Mouse (Mus musculus): ENCODE data around the gene Gatad1. TPM values are rescaled to one million over a fixed set of nuclear protein-coding genes. Genes with fewer than 3 reads are reported as not detected.

Gatad1 gene
- polyA plus RNA-seq, 1 experiment: 103 TPM

GRCm38 (mm10) chr5:3609241-3609640 lies 47.7 kb downstream of the Gatad1 start:
- Histone ChIP-seq H3K4me3 (ENCODE audit: insufficient read depth, low read length) (no peak overlapping the region), H3K4me1 (ENCODE audit: control insufficient read depth, insufficient read depth, low read length) (no peaks in the 10 kb centered on the region), H3K27ac (ENCODE audit: insufficient read depth, low read length) (no peak overlapping the region)
- TF ChIP-seq CTCF (IDR thresholded peaks at IDR 0.05; ENCODE audit: extremely low read depth, insufficient read depth, low read length) (no peak), POLR2A (IDR thresholded peaks at IDR 0.05; ENCODE audit: extremely low read depth, insufficient read depth, low read length) (no peak)

- TF ChIP-seq POLR2A (IDR thresholded peaks at IDR 0.05; ENCODE audit: extremely low read depth, insufficient read depth, low read length) (no peak), CTCF (IDR thresholded peaks at IDR 0.05; ENCODE audit: extremely low read depth, insufficient read depth, low read length) (no peak)
- Histone ChIP-seq H3K4me1 (ENCODE audit: control insufficient read depth, insufficient read depth, low read length) (no peaks in the 10 kb centered on the region), H3K4me3 (ENCODE audit: insufficient read depth, low read length) (no peak overlapping the region), H3K27ac (ENCODE audit: insufficient read depth, low read length) (no peak overlapping the region)
Observed at GRCm38 (mm10) chr5:3607114-3607513, 49.9 kb downstream of the Gatad1 start.

- H3K4me1 ChIP-seq (ENCODE audit: control insufficient read depth, insufficient read depth, low read length): peaks cover 1% of the 10 kb centered on the region; the same call in 1 of the 2 replicates
- no peak overlapping the region for H3K4me3 ChIP-seq (ENCODE audit: insufficient read depth, low read length)
- TF ChIP-seq POLR2A (IDR thresholded peaks at IDR 0.05; ENCODE audit: extremely low read depth, insufficient read depth, low read length) (no peak), CTCF (IDR thresholded peaks at IDR 0.05; ENCODE audit: extremely low read depth, insufficient read depth, low read length) (no peak)
- no peak overlapping the region for H3K27ac ChIP-seq (ENCODE audit: insufficient read depth, low read length)
Observed at GRCm38 (mm10) chr5:3600790-3601189, 56.2 kb downstream of the Gatad1 start.

DNA sequence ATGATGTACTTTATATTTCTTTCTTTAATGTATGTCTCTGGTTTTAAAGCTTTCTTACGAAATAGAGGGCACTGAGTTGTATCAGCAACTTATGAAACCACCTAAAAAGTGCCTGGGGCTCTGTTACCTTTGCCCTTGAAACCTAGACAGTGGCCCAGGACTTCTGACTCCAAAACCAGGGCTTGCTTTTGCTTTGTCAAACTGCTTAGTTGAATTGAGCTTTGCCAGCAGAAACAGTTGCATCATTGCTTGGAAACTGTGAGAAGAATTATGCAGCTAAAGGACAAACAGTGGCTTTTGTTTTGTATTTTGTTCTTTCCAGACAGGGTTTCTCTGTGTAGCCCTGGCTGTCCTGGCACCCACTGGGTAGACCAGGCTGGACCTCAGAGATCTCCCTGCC lies 56.7 kb downstream of the Gatad1 start:
- H3K27ac ChIP-seq (ENCODE audit: insufficient read depth, low read length): no peak overlapping the region
- H3K4me1 ChIP-seq (ENCODE audit: control insufficient read depth, insufficient read depth, low read length): peaks cover 1% of the 10 kb centered on the region; the same call in 1 of the 2 replicates
- H3K4me3 ChIP-seq (ENCODE audit: insufficient read depth, low read length): no peak overlapping the region
- TF ChIP-seq POLR2A (IDR thresholded peaks at IDR 0.05; ENCODE audit: extremely low read depth, insufficient read depth, low read length): no peak
- no peak for TF ChIP-seq CTCF (IDR thresholded peaks at IDR 0.05; ENCODE audit: extremely low read depth, insufficient read depth, low read length)

DNA sequence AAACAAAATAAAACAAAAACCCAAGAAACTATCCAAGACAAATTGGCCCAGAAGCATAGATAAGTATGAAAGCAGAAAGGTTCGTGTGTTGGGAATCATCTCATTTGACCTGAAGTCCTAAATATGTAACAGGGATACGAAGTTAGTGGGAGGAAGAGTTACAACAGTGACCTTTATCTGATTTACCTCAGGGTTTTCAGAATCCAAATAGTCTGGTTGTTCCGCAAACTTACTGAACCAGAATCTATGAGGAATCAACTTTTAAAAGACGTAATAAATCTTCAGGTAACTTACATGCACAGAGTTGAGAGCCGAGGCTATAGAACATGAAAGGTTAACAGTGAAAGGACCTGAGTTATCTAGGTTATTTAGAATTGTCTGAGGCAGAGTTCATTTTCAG lies 58.2 kb downstream of the Gatad1 start:
- Histone ChIP-seq H3K4me3 (ENCODE audit: insufficient read depth, low read length) (no peak overlapping the region), H3K27ac (ENCODE audit: insufficient read depth, low read length) (no peak overlapping the region), H3K4me1 (ENCODE audit: control insufficient read depth, insufficient read depth, low read length) (peaks cover 5% of the 10 kb centered on the region)
- no peak for TF ChIP-seq CTCF (IDR thresholded peaks at IDR 0.05; ENCODE audit: extremely low read depth, insufficient read depth, low read length)

DNA sequence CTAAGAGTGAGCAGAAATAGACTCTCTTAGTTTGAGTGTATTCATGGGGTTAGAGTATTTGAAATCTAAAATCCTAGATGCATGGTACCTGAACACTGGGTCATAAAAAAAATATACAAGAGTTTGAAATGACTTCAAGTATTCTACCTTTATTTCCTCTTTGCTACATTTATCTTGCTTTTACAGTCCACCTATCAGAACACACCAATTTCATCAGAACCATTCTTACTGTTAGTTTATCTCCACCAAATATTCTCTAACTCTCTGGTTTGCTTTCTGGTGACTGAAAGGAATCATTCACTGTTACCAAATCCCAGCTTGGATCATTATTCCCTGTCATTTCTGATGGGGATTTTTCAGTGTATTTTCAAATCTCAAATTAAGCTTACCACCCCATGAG lies 59.8 kb downstream of the Gatad1 start:
- Histone ChIP-seq H3K4me3 (ENCODE audit: insufficient read depth, low read length) (peak overlapping the region; percentile 80; the same call in 1 of the 2 replicates), H3K27ac (ENCODE audit: insufficient read depth, low read length) (no peak overlapping the region), H3K4me1 (ENCODE audit: control insufficient read depth, insufficient read depth, low read length) (peaks cover 5% of the 10 kb centered on the region)
- TF ChIP-seq CTCF (IDR thresholded peaks at IDR 0.05; ENCODE audit: extremely low read depth, insufficient read depth, low read length): no peak

- Histone ChIP-seq H3K4me3 (ENCODE audit: insufficient read depth, low read length) (peak within 1 kb of the TSS; percentile 80), H3K4me1 (ENCODE audit: control insufficient read depth, insufficient read depth, low read length) (peaks cover 5% of the 10 kb centered on the region), H3K27ac (ENCODE audit: insufficient read depth, low read length) (peak within 1 kb of the TSS; percentile 80)
- TF ChIP-seq POLR2A (IDR thresholded peaks at IDR 0.05; ENCODE audit: extremely low read depth, insufficient read depth, low read length) (peak; percentile 58; the same call in 1 of the 2 replicates), CTCF (IDR thresholded peaks at IDR 0.05; ENCODE audit: extremely low read depth, insufficient read depth, low read length) (peak; percentile 56)
Observed at GRCm38 (mm10) chr5:3596399-3596766, 60.6 kb downstream of the Gatad1 start, which contains the start of gene Rbm48. TSS of gene Rbm48 (minus strand) at chr5:3596585.

DNA sequence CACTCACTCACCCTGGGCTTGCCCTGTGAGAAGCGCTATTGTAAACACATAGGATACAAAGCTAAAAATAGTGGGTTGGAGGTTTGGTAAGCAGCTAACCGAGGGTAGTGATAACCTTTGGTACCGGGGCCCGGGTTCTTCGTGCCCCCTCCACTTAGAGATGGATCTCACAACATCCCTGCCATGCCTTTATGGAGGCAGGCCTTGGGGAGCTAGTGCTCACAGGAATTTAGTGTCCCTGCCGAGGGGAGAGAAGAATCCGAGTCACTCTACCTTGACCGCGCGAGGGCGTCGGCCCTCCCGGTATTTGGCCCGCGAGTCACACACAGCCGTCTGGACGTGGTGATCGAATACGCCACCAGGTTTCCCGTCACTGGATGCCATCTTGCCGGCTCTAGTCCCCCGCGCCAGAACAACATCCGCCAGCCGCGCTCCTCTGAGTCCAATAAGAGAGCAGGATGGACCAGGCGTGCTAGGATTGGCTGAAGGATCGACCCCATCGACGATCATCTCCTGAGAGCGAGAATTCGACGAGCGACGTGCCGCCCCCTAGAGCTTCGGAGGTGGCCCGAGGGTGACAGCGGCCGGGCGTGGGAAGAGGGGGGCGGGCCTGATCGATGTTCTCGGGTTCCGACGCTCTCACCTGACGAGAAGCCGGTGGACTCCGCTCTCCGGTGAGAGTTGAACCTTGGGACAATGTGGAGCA lies 61.1 kb downstream of the Gatad1 start, which contains the start of gene Pex1:
Gene Pex1 (plus strand): TSS at position 374 of the 706 bp plus-strand sequence.
- peak within 1 kb of the TSS; percentile 80 for H3K27ac ChIP-seq (ENCODE audit: insufficient read depth, low read length)
- peaks cover 5% of the 10 kb centered on the region for H3K4me1 ChIP-seq (ENCODE audit: control insufficient read depth, insufficient read depth, low read length)
- H3K4me3 ChIP-seq (ENCODE audit: insufficient read depth, low read length): peak within 1 kb of the TSS; percentile 80
- TF ChIP-seq CTCF (IDR thresholded peaks at IDR 0.05; ENCODE audit: extremely low read depth, insufficient read depth, low read length) (no peak), POLR2A (IDR thresholded peaks at IDR 0.05; ENCODE audit: extremely low read depth, insufficient read depth, low read length) (peak; percentile 56)

Other genes with a start within 250 kb of the Gatad1 start
- gene Fam133b, start 113.4 kb downstream of the Gatad1 start, polyA plus RNA-seq (2012; rRNA removed): 24.7 and 25.4 TPM in 2 replicates
- 4.9 and 5.8 TPM in 2 replicates for gene 1700109H08Rik, start 85.6 kb downstream of the Gatad1 start, polyA plus RNA-seq (2012; rRNA removed)
- gene Pex1, start 61.1 kb downstream of the Gatad1 start, polyA plus RNA-seq (2012; rRNA removed): 25.0 and 26.7 TPM in 2 replicates
- 11.0 and 12.7 TPM in 2 replicates for gene Rbm48, start 60.6 kb downstream of the Gatad1 start, polyA plus RNA-seq (2012; rRNA removed)
- not detected in 2 replicates for gene Tmbim7, start 6.0 kb downstream of the Gatad1 start, polyA plus RNA-seq (2012; rRNA removed)
- 19.9 and 22.4 TPM in 2 replicates for gene Ankib1, start 145.7 kb upstream of the Gatad1 start, polyA plus RNA-seq (2012; rRNA removed)
- gene Krit1, start 146.0 kb upstream of the Gatad1 start, polyA plus RNA-seq (2012; rRNA removed): 46.9 and 47.3 TPM in 2 replicates
- gene Lrrd1, start 188.0 kb upstream of the Gatad1 start, polyA plus RNA-seq (2012; rRNA removed): 0.13 and 0.15 TPM in 2 replicates
- 5.2 and 5.7 TPM in 2 replicates for gene Mterf1a, start 236.7 kb upstream of the Gatad1 start, polyA plus RNA-seq (2012; rRNA removed)

Measured in cortical plate, adult 2 months (tissue).